Mouse (Mus musculus) forebrain, embryonic 13.5 days (tissue): ENCODE measurements around the gene Il2rg. TPM values are rescaled to one million over a fixed set of nuclear protein-coding genes. Genes with fewer than 3 reads are reported as not detected.

Experiments
- ATAC-seq: fragments of 200-750 bp; cut with Nextera tagmentation; 2 replicates; pipeline ENCODE4 v1.8.0; 2017
- H3K27ac ChIP-seq: fragments of 300-500 bp; sonication (generic); 2 replicates; pipeline ENCODE4 v1.5.1; 2015; ENCODE audit warnings: inconsistent platforms, mild to moderate bottlenecking, moderate library complexity
- H3K27me3 ChIP-seq: fragments of 300-500 bp; sonication (generic); 2 replicates; pipeline ENCODE4 v1.6.1; 2015; ENCODE audit warnings: mild to moderate bottlenecking, inconsistent platforms
- H3K36me3 ChIP-seq: fragments of 300-500 bp; sonication (generic); 2 replicates; pipeline ENCODE4 v1.6.1; 2015; ENCODE audit warnings: mild to moderate bottlenecking, inconsistent platforms; ENCODE audit not compliant: poor library complexity, severe bottlenecking
- H3K4me1 ChIP-seq: fragments of 300-500 bp; sonication (generic); 2 replicates; pipeline ENCODE4 v1.6.1; 2015; ENCODE audit warnings: inconsistent platforms
- H3K4me2 ChIP-seq: fragments of 300-500 bp; sonication (generic); 2 replicates; pipeline ENCODE4 v1.6.1; 2015; ENCODE audit warnings: inconsistent platforms, mild to moderate bottlenecking, moderate library complexity
- H3K4me3 ChIP-seq: fragments of 300-500 bp; sonication (generic); 2 replicates; pipeline ENCODE4 v1.5.1; 2015; ENCODE audit warnings: mild to moderate bottlenecking, inconsistent platforms
- H3K9ac ChIP-seq: fragments of 300-500 bp; sonication (generic); 2 replicates; pipeline ENCODE4 v1.6.1; 2015; ENCODE audit warnings: mild to moderate bottlenecking, inconsistent platforms
- H3K9me3 ChIP-seq: fragments of 300-500 bp; sonication (generic); replicated peaks from 2 replicates; pipeline ENCODE4 v1.6.1; 2016; ENCODE audit warnings: inconsistent platforms
- WGBS: fragments of 180-500 bp; shearing (Covaris S2); methylation state at CpG from one replicate; pipeline ENCODE4 v1.1.7; 2015; 5-methylcytosine and 5-hydroxymethylcytosine counted together
- polyA plus RNA-seq: library from polyadenylated mRNA; unstranded; fragments of >200 nt; fragmentation: Nextera tagmentation; extraction: Ambion mirVana; gene quantifications from 2 replicates; pipeline ENCODE4 v1.2.1, GENCODE M21; 2015

The Il2rg gene
- polyA plus RNA-seq, result 2.3 and 2.4 TPM in 2 replicates

GRCm38 (mm10) chrX:101268025-101268754, at the start of gene Il2rg:
TSS of gene Il2rg (minus strand) at chrX:101268255.
- no peak within 1 kb of the TSS for H3K4me2 ChIP-seq
- H3K9ac ChIP-seq, result no peak within 1 kb of the TSS
- H3K4me1 ChIP-seq, result no peaks in the 10 kb centered on the region
- no peak within 1 kb of the TSS for H3K4me3 ChIP-seq
- 84% methylated on average over 5 of the region's 5 CpGs for WGBS
- no peaks in the 10 kb centered on the region for H3K27me3 ChIP-seq
- no peaks in the 10 kb centered on the region for H3K36me3 ChIP-seq
- no peak for ATAC-seq
- H3K9me3 ChIP-seq, result no peaks in the 10 kb centered on the region
- no peak within 1 kb of the TSS for H3K27ac ChIP-seq

GRCm38 (mm10) chrX:101313625-101314359, 45.7 kb upstream of the Il2rg start:
- 0 out of 2 replicates have a peak, but pooled peaks cover 5% of the 10 kb centered on the region for H3K4me1 ChIP-seq
- H3K4me2 ChIP-seq, result no peak overlapping the region
- H3K36me3 ChIP-seq, result peaks cover 42% of the 10 kb centered on the region
- no peaks in the 10 kb centered on the region for H3K27me3 ChIP-seq
- WGBS, result 20% methylated on average over 6 of the region's 6 CpGs
- no peaks in the 10 kb centered on the region for H3K9me3 ChIP-seq
- H3K27ac ChIP-seq, result no peak overlapping the region; the same call in 1 of the 2 replicates
- H3K9ac ChIP-seq, result no peak overlapping the region
- ATAC-seq, result peak; percentile 81
- H3K4me3 ChIP-seq, result no peak overlapping the region

- 86% methylated on average over 5 of the region's 5 CpGs for WGBS
- no peaks in the 10 kb centered on the region for H3K27me3 ChIP-seq
These were observed 41.2 kb upstream of the Il2rg start for GRCm38 (mm10) chrX:101309299-101309698.

GRCm38 (mm10) chrX:101304646-101305045, 36.6 kb upstream of the Il2rg start:
- no peak overlapping the region for H3K27ac ChIP-seq
- H3K36me3 ChIP-seq, result peaks cover 14% of the 10 kb centered on the region; the same call in 1 of the 2 replicates
- H3K4me2 ChIP-seq, result no peak overlapping the region
- WGBS, result 40% methylated on average over 2 of the region's 2 CpGs
- no peaks in the 10 kb centered on the region for H3K9me3 ChIP-seq
- no peaks in the 10 kb centered on the region for H3K27me3 ChIP-seq
- H3K4me1 ChIP-seq, result peaks cover 35% of the 10 kb centered on the region
- H3K4me3 ChIP-seq, result no peak overlapping the region
- ATAC-seq, result no peak
- no peak overlapping the region for H3K9ac ChIP-seq

More at GRCm38 (mm10) chrX:101309299-101309698, 41.2 kb upstream of the Il2rg start:
- Histone ChIP-seq H3K36me3 (peaks cover 38% of the 10 kb centered on the region), H3K9me3 (no peaks in the 10 kb centered on the region), H3K4me1 (peaks cover 7% of the 10 kb centered on the region; the same call in 1 of the 2 replicates), H3K4me3 (no peak overlapping the region), H3K27ac (no peak overlapping the region), H3K4me2 (no peak overlapping the region), H3K9ac (no peak overlapping the region)
- no peak for ATAC-seq

DNA sequence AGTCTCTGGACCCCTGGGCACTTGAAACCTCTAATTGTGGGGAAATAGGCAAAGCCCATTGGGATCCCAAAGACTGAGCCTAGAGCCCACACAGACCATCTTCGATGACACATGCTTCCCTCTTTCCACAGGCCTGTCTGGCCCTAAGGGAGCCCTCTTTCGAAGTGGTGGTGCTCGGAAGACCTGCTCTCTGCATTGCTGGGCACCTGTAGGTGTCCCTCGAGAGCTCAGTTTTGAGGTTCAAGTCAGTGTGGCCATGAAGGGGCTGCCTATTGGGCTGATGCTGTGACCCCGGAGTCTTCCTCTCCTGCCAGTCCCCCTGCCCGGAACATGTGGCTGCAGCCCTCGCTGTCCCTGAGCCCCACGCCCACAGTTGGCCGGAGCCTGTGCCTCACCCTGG, 33.6 kb upstream of the Il2rg start:
- peak overlapping the region; percentile 52 for H3K4me3 ChIP-seq
- peak overlapping the region; percentile 78 for H3K9ac ChIP-seq
- no peak for ATAC-seq
- 65% methylated on average over 9 of the region's 9 CpGs for WGBS
- H3K36me3 ChIP-seq, result peaks cover 13% of the 10 kb centered on the region
- H3K9me3 ChIP-seq, result no peaks in the 10 kb centered on the region
- H3K4me2 ChIP-seq, result peak overlapping the region; percentile 60
- peaks cover 35% of the 10 kb centered on the region for H3K4me1 ChIP-seq
- no peaks in the 10 kb centered on the region for H3K27me3 ChIP-seq
- no peak overlapping the region for H3K27ac ChIP-seq

DNA sequence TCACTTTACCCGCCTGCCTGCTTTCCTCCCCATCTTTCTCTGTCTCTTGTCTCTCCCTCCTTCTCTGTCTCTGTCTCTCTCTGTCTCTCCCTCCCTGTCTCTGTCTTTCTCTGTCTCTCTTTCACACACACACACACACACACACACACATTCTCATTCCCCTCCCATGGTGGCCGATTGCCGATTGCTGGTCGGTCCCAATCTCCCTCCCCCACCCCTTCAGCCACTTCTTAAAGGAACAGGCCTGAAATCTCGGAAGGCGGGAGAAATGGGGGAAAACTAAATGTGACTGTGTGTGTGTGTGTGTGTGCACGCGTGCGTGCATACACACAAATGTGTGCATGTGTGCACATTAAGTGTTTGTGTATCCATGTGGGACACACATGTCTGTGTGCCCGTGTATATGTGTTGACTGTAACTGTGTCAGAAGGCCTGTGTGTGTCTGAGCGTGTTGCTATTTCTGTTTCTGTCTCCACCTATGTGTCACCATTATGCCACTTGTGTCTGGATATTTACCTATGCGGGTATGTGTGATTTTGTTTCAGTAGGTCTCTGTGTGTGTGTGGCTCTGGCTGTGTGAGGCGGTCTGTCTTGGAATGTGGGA, 32.5 kb upstream of the Il2rg start:
- Histone ChIP-seq H3K9me3 (no peaks in the 10 kb centered on the region), H3K9ac (peak overlapping the region; percentile 78), H3K36me3 (peaks cover 20% of the 10 kb centered on the region), H3K27ac (peak overlapping the region; percentile 80), H3K4me1 (peaks cover 35% of the 10 kb centered on the region), H3K4me2 (peak overlapping the region; percentile 60), H3K4me3 (peak overlapping the region; percentile 52), H3K27me3 (no peaks in the 10 kb centered on the region)
- 34% methylated on average over 13 of the region's 13 CpGs for WGBS
- ATAC-seq, result peak; percentile 53

- 35% methylated on average over 11 of the region's 13 CpGs for WGBS
- H3K4me3 ChIP-seq, result peak overlapping the region; percentile 52
- no peaks in the 10 kb centered on the region for H3K27me3 ChIP-seq
- H3K4me2 ChIP-seq, result peak overlapping the region; percentile 60
- ATAC-seq, result peak; percentile 82
- peaks cover 35% of the 10 kb centered on the region for H3K4me1 ChIP-seq
- peaks cover 20% of the 10 kb centered on the region for H3K36me3 ChIP-seq
- peak overlapping the region; percentile 78 for H3K9ac ChIP-seq
- H3K9me3 ChIP-seq, result no peaks in the 10 kb centered on the region
- H3K27ac ChIP-seq, result peak overlapping the region; percentile 80
These were observed 31.7 kb upstream of the Il2rg start for GRCm38 (mm10) chrX:101299473-101300426.

- peak within 1 kb of the TSS; percentile 80 for H3K27ac ChIP-seq
- H3K9ac ChIP-seq, result peak within 1 kb of the TSS; percentile 78
- H3K36me3 ChIP-seq, result peaks cover 23% of the 10 kb centered on the region
- H3K9me3 ChIP-seq, result no peaks in the 10 kb centered on the region
- H3K4me1 ChIP-seq, result peaks cover 31% of the 10 kb centered on the region
- ATAC-seq, result peak; percentile 25; the same call in 1 of the 2 replicates
- 33% methylated on average over 1 of the region's 24 CpGs for WGBS
- H3K4me3 ChIP-seq, result peak within 1 kb of the TSS; percentile 52
- peak within 1 kb of the TSS; percentile 60 for H3K4me2 ChIP-seq
- H3K27me3 ChIP-seq, result no peaks in the 10 kb centered on the region
These were observed 31.0 kb upstream of the Il2rg start, which contains the start of gene Nlgn3 for GRCm38 (mm10) chrX:101299055-101299454. TSS of gene Nlgn3 (plus strand) at chrX:101299168.

GRCm38 (mm10) chrX:101290111-101290510, 22.1 kb upstream of the Il2rg start:
- H3K27me3 ChIP-seq, result no peaks in the 10 kb centered on the region
- H3K4me3 ChIP-seq, result no peak overlapping the region
- no peaks in the 10 kb centered on the region for H3K9me3 ChIP-seq
- no peak overlapping the region for H3K4me2 ChIP-seq
- no peak for ATAC-seq
- 85% methylated on average over 10 of the region's 10 CpGs for WGBS
- H3K4me1 ChIP-seq, result no peaks in the 10 kb centered on the region
- H3K36me3 ChIP-seq, result peaks cover 85% of the 10 kb centered on the region
- H3K27ac ChIP-seq, result no peak overlapping the region
- H3K9ac ChIP-seq, result no peak overlapping the region

- no peak for ATAC-seq
- 92% methylated on average over 7 of the region's 7 CpGs for WGBS
- Histone ChIP-seq H3K4me3 (no peak overlapping the region), H3K4me2 (no peak overlapping the region), H3K27ac (no peak overlapping the region), H3K36me3 (peaks cover 90% of the 10 kb centered on the region), H3K27me3 (no peaks in the 10 kb centered on the region), H3K4me1 (no peaks in the 10 kb centered on the region), H3K9ac (no peak overlapping the region), H3K9me3 (no peaks in the 10 kb centered on the region)
These were observed 21.0 kb upstream of the Il2rg start for GRCm38 (mm10) chrX:101289037-101289436.

GRCm38 (mm10) chrX:101288432-101288831, 20.4 kb upstream of the Il2rg start:
- Histone ChIP-seq H3K4me3 (no peak overlapping the region), H3K36me3 (peaks cover 90% of the 10 kb centered on the region), H3K9ac (no peak overlapping the region), H3K4me1 (no peaks in the 10 kb centered on the region), H3K9me3 (no peaks in the 10 kb centered on the region), H3K27ac (no peak overlapping the region), H3K4me2 (no peak overlapping the region), H3K27me3 (no peaks in the 10 kb centered on the region)
- 98% methylated on average over 6 of the region's 6 CpGs for WGBS
- ATAC-seq, result no peak
